Mouse (Mus musculus): Measurements from ENCODE around the gene Mettl16. TPM values are rescaled to one million over a fixed set of nuclear protein-coding genes. Genes with fewer than 3 reads are reported as not detected.

The Mettl16 gene
- polyA plus RNA-seq, 1 experiment, result 24.8 TPM

GRCm38 (mm10) chr11:74822746-74823440 is 52.3 kb downstream of the Mettl16 start:
- TF ChIP-seq GATA1 (IDR thresholded peaks at IDR 0.05; ENCODE audit: low read length), result no peak

DNA sequence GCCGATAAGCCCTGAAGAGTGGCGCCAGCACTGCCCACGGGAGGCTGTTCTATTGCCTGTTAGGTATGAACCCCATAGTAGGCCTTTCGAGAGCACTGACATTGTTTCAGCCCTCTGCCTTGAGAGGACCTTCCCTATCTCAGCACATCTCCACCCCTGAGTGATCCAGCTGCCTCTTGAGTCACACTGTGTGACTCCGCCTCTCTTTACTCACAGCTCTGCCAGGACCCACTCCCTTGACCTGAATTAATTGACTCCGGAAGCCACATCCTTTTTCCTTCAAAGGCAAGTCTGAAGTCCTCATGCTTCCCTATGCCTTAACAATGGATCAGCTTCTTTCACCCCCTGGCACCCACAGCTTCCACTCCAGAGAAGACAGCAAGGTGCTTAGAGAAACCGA is 55.5 kb downstream of the Mettl16 start:
- TF ChIP-seq GATA1 (IDR thresholded peaks at IDR 0.05; ENCODE audit: low read length), result no peak

- no peak for TF ChIP-seq GATA1 (IDR thresholded peaks at IDR 0.05; ENCODE audit: low read length)
Observed at GRCm38 (mm10) chr11:74826702-74827101, 56.1 kb downstream of the Mettl16 start.

DNA sequence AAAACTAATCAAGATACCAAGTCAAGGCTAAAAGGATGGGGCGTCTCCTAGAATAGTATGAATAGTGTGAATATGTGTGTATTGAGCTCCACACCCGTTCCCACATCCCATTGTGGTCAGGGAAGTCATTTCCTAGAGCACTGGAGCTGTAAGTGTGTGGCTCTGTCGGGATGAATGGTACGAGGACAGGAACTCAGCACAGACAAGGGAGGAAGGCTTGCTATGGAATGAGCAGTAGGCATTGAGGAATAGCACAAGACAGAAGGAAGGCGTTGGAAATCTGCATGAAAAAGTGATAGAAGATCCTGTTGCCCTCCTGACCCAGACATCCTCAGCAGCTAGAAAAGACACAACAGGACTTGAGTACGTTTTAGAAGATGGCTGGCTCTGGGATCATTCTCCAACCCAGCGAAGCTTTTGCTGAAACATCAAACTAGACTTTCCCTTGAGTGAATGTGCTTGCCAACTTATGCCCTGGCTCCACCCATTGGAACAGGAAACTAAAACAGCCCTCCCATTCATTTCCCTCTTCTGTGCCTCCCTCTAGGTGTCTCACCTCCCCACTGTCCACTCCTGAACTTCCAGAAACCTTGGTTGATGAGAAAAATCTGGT is 57.3 kb downstream of the Mettl16 start:
- no peak for TF ChIP-seq GATA1 (IDR thresholded peaks at IDR 0.05; ENCODE audit: low read length)

- TF ChIP-seq GATA1 (IDR thresholded peaks at IDR 0.05; ENCODE audit: low read length), result no peak
Observed at GRCm38 (mm10) chr11:74828404-74828931, 57.8 kb downstream of the Mettl16 start.

GRCm38 (mm10) chr11:74828965-74829550 is 58.4 kb downstream of the Mettl16 start:
- no peak for TF ChIP-seq GATA1 (IDR thresholded peaks at IDR 0.05; ENCODE audit: low read length)

DNA sequence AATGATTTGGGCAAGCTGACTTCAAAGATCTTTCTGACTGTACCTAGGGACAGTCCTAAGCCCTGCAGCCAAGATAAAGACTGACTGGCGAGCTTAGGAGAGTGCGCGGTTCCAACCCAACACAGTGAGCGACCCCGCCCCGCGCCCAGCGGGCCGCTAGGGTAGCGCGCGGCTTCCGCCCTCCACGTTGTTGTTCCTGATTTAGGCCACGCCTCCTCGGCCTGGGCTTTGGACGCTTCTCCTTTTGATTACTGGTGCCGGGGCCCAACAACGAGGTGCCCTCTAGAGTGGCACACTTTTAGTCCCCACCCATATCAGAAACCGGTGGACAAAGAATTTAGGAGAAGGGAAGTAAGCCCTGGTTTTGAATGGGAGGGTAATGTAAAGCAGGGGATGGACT is 59.2 kb downstream of the Mettl16 start:
- no peak for TF ChIP-seq GATA1 (IDR thresholded peaks at IDR 0.05; ENCODE audit: low read length)

DNA sequence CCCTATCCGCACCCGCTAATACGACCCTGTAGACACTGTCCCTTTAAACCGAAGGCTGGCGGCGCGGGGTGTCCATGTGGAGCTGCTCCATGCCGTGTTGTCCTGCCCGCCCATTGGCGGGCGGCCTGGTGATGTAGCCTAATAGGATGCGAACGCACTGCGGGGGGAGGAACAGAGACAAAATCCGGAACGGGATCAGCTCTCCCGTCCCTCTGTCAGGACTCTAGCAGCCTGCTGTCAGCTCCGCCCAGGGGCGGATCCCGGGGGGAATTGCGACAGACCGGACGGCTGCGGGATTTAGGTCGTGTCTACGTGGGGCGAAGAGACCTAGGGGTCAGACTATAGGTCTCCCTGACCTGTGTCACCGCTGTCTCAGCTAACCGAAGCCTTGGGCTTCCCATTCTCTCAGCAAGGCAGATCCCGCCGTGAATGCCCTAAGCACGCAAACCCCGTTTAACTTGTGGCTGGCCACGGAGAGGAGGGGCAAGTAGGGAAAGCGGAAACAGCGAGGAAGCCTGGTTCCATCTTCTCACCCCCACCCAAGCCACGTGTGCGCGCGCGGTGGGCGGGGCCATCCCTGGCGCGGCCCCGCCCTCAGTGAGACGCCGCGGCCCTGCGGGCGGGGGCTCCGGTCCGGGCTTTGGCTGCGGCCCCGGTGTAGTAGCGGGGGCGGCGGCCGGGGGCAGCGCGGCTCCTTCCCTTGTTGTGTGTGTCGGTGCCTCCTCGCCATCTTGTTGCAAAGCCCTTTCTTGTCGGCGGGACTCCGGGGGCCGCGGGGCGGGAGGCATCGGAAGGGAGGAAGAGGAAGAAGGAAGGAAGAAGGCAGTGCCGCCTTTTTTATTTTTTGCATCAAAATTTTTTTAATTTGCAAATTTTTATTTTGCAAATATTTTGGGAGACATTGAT is 59.9 kb downstream of the Mettl16 start, which contains the start of gene Mnt:
Gene Mnt (plus strand): TSS at position 665 of the 906 bp plus-strand sequence.
- TF ChIP-seq GATA1 (IDR thresholded peaks at IDR 0.05; ENCODE audit: low read length), result no peak

GRCm38 (mm10) chr11:74831191-74831605 is 60.6 kb downstream of the Mettl16 start:
- no peak for TF ChIP-seq GATA1 (IDR thresholded peaks at IDR 0.05; ENCODE audit: low read length)

- no peak for TF ChIP-seq GATA1 (IDR thresholded peaks at IDR 0.05; ENCODE audit: low read length)
Observed at GRCm38 (mm10) chr11:74831606-74832451, 61.2 kb downstream of the Mettl16 start.

DNA sequence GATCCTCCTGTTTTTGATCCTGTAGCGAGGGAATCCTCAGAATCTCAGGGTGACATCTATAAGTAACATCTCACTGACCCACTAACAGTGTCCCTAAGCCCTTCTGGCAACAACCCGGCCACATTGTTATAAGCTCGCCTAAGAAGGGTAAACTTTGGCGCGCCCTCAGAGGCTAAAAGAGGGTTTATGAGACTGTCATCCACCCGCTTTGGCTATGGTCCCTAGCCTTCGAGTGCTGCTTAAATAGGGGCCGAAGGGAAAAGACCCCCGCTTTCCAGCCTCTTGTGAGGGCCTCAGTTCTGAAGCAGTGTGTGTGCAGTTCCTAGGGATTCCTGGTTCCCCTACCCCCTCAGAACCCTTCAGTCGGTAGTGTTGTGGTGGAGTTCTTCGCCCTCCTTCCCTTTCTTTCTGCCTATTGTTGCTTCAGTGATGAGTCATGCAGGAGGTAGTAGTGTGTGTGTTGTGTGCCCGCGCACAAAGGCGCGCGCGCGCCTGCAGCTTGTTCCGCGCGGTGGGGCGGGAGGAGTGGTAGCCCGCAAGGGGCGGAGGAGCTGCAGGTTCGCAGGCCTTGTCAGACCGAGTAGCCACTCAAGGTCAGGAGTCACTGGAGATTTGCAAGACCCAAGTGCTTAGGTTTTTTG is 62.0 kb downstream of the Mettl16 start:
- TF ChIP-seq GATA1 (IDR thresholded peaks at IDR 0.05; ENCODE audit: low read length), result no peak

- no peak for TF ChIP-seq GATA1 (IDR thresholded peaks at IDR 0.05; ENCODE audit: low read length)
Observed at GRCm38 (mm10) chr11:74833536-74834358, 63.1 kb downstream of the Mettl16 start.

GRCm38 (mm10) chr11:74834359-74834638 is 63.7 kb downstream of the Mettl16 start:
- TF ChIP-seq GATA1 (IDR thresholded peaks at IDR 0.05; ENCODE audit: low read length), result no peak

Data from G1E-ER4 (cell line).